8 mouse cellular contexts compared by ENCODE assay signal in genomic region chr19:6067011-6067723, GRCm38 (mm10). TPM values are rescaled to one million over a fixed set of nuclear protein-coding genes. Genes with fewer than 3 reads are reported as not detected.
DNase-seq lines count a peak whose midpoint lies in the region; ATAC-seq and TF ChIP-seq lines count a peak whose summit lies in the region.

No protein-coding gene starts in this region.

- no peaks in the 10 kb centered on the region for H3K27me3 ChIP-seq in hindbrain, postnatal 0 days (ENCODE audit: insufficient read depth, low read length)

- DNase-seq in adipocyte (ENCODE audit: low spot score): peak; percentile 78
- DNase-seq in cerebellum, postnatal 25 days: peak; percentile 91 to 96
- peak; percentile 78 to 87 for DNase-seq in frontal cortex, postnatal 36 days (ENCODE audit: low spot score in 2 of 2)
- DNase-seq in hindbrain, postnatal 0 days (ENCODE audit: low spot score): peak; percentile 92
- peak; percentile 60 to 80 for DNase-seq in left cerebral cortex, adult 8-10 months (ENCODE audit: low spot score in 2 of 2)
- DNase-seq in right cerebral cortex, postnatal 14 days: peak; percentile 90
- peak; percentile 61 to 84 for DNase-seq in urinary bladder, postnatal 4 days (ENCODE audit: low spot score in 2 of 2)

- peaks cover 20% of the 10 kb centered on the region; the same call in 1 of the 2 replicates for H3K36me3 ChIP-seq in hindbrain, postnatal 0 days (ENCODE audit: insufficient read depth, low read length)

- H3K4me3 ChIP-seq in hindbrain, postnatal 0 days (ENCODE audit: low read length): peak overlapping the region; percentile 57

- peak; percentile 95 for TF ChIP-seq CTCF in hindbrain, postnatal 0 days (IDR thresholded peaks at IDR 0.05; ENCODE audit: low read depth)

- H3K9me3 ChIP-seq in hindbrain, postnatal 0 days (ENCODE audit: low read length): no peaks in the 10 kb centered on the region

- peaks cover 12% of the 10 kb centered on the region for H3K4me1 ChIP-seq in hindbrain, postnatal 0 days (ENCODE audit: insufficient read depth, low read length)

- 0% methylated on average over 30 of the region's 30 CpGs for WGBS in hindbrain, postnatal 0 days

- H3K4me2 ChIP-seq in hindbrain, postnatal 0 days (ENCODE audit: low read depth, low read length): peak overlapping the region; percentile 97

- H3K27ac ChIP-seq in hindbrain, postnatal 0 days: peak overlapping the region; percentile 92

- H3K9ac ChIP-seq in hindbrain, postnatal 0 days (replicated peaks; ENCODE audit: low read length): peak overlapping the region; percentile 76

- ATAC-seq in hindbrain, postnatal 0 days: peak; percentile 71
- ATAC-seq in megakaryocyte, adult 5-6 weeks (ENCODE audit: poor library complexity, severe bottlenecking): peak; percentile 79

RNA-seq across cellular contexts. Expression of gene Tm7sf2, which starts 1.0 kb away (rescaled TPM):
- 122 and 123 TPM in 2 replicates for total RNA-seq in hindbrain, postnatal 0 days (2014; rRNA removed)
- polyA plus RNA-seq in hindbrain, postnatal 0 days (2015; fragmentation: Nextera tagmentation; extraction: Ambion mirVana): 57.7 and 64.2 TPM in 2 replicates
- total RNA-seq in left cerebral cortex, adult 8-10 months (2022): 10 to 100 TPM; 18.9 to 29.9 (median 23.2) TPM
- total RNA-seq in megakaryocyte, adult 5-6 weeks (2015): 4.7 and 8.6 TPM in 2 replicates
- 4.5 and 4.7 TPM in 2 replicates for total RNA-seq in megakaryocyte, adult 5-6 weeks (2017)

RNA-seq across cellular contexts. Expression of gene Znhit2, which starts 6.2 kb away (rescaled TPM):
- total RNA-seq in hindbrain, postnatal 0 days (2014; rRNA removed): 76.0 and 97.3 TPM in 2 replicates
- 43.2 and 46.3 TPM in 2 replicates for polyA plus RNA-seq in hindbrain, postnatal 0 days (2015; fragmentation: Nextera tagmentation; extraction: Ambion mirVana)
- 10 to 100 TPM; 33.0 to 38.8 (median 37.3) TPM for total RNA-seq in left cerebral cortex, adult 8-10 months (2022)
- 8.9 and 10.0 TPM in 2 replicates for total RNA-seq in megakaryocyte, adult 5-6 weeks (2015)
- total RNA-seq in megakaryocyte, adult 5-6 weeks (2017): 10.4 and 11.3 TPM in 2 replicates

RNA-seq across cellular contexts. Expression of gene Fau, which starts 9.5 kb away (rescaled TPM):
- 558 and 787 TPM in 2 replicates for total RNA-seq in hindbrain, postnatal 0 days (2014; rRNA removed)
- polyA plus RNA-seq in hindbrain, postnatal 0 days (2015; fragmentation: Nextera tagmentation; extraction: Ambion mirVana): 668 TPM in 2 replicates
- 100 to 1,000 TPM; 737 to 869 (median 805) TPM for total RNA-seq in left cerebral cortex, adult 8-10 months (2022)
- total RNA-seq in megakaryocyte, adult 5-6 weeks (2015): 2,056 and 2,077 TPM in 2 replicates
- 1,670 and 1,985 TPM in 2 replicates for total RNA-seq in megakaryocyte, adult 5-6 weeks (2017)

RNA-seq across cellular contexts. Expression of gene Mrpl49, which starts 9.6 kb away (rescaled TPM):
- 34.4 and 36.2 TPM in 2 replicates for total RNA-seq in hindbrain, postnatal 0 days (2014; rRNA removed)
- polyA plus RNA-seq in hindbrain, postnatal 0 days (2015; fragmentation: Nextera tagmentation; extraction: Ambion mirVana): 52.4 and 54.9 TPM in 2 replicates
- total RNA-seq in left cerebral cortex, adult 8-10 months (2022): 10 to 100 TPM; 42.7 to 55.2 (median 44.9) TPM
- 28.7 and 35.8 TPM in 2 replicates for total RNA-seq in megakaryocyte, adult 5-6 weeks (2015)
- 31.0 and 33.0 TPM in 2 replicates for total RNA-seq in megakaryocyte, adult 5-6 weeks (2017)

RNA-seq across cellular contexts. Expression of gene Vps51, which starts 9.9 kb away (rescaled TPM):
- total RNA-seq in hindbrain, postnatal 0 days (2014; rRNA removed): 100.0 and 102 TPM in 2 replicates
- 91.2 and 92.2 TPM in 2 replicates for polyA plus RNA-seq in hindbrain, postnatal 0 days (2015; fragmentation: Nextera tagmentation; extraction: Ambion mirVana)
- 10 to 100 TPM; 79.4 to 88.4 (median 84.3) TPM for total RNA-seq in left cerebral cortex, adult 8-10 months (2022)
- total RNA-seq in megakaryocyte, adult 5-6 weeks (2015): 49.2 and 58.3 TPM in 2 replicates
- total RNA-seq in megakaryocyte, adult 5-6 weeks (2017): 72.9 and 78.7 TPM in 2 replicates

Comparison
In these comparisons a context has a peak if more than half of its experiments do, and no peak if none do; other contexts are left out.
1. Peak in every context shown above with its lines: DNase-seq, ATAC-seq, H3K4me3 ChIP-seq and H3K27ac ChIP-seq.